Mouse (Mus musculus) right cerebral cortex, postnatal 10 days (tissue): ENCODE measurements around the gene Usp25.

Source experiments
- DNase-seq, 2 experiments: peaks; one replicate each; pipeline ENCODE4 v3.0.0; 2021; ENCODE audit warnings: low spot score in 2 of 2

Usp25 gene

DNA sequence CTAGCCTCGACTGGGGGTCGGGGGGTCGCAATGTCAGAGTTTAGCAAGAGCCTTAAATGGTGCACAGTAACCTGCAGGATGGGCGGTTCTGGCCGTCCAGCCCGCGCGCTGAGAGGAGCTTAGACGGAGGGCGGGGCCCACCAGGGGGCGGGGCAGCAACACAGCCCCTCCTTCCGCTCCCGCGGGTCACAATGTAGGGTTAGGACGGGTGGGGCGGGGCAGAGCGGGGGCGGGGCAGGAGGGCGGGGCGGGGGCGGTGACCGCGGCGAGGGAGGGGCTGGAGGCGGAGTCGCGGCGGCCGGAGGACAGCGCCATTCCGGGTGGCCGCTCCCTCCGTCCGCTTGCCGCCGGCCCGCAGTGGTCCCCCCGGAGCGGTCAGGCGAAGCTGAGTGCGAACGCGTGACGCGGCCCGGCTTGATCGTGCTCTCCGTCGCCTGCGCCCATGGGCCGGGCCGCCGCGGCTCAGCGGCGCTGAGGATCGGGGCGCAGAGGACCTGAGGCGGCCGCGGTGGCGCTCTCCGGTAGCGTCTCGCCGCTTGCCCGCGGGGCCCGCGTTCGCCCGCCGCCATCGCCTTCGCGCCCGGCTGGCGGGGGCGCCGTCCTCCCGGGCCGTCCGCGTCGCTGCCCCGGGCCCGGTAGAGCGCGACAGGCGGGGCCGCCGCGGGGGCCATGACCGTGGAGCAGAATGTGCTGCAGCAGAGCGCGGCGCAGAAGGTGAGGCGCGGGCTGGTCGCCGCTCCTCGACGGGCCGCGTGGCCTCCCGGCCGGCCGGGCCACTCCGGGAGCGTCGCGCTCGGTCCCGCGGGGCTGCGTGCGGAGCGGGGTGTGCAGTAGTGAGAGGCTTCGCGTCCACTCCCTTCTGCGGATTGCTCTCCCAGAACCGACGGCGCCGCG, at the start of gene Usp25:
TSS of gene Usp25 (plus strand) at position 280 of the 894 bp plus-strand sequence.
- DNase-seq: peak; percentile 87 to 88

DNA sequence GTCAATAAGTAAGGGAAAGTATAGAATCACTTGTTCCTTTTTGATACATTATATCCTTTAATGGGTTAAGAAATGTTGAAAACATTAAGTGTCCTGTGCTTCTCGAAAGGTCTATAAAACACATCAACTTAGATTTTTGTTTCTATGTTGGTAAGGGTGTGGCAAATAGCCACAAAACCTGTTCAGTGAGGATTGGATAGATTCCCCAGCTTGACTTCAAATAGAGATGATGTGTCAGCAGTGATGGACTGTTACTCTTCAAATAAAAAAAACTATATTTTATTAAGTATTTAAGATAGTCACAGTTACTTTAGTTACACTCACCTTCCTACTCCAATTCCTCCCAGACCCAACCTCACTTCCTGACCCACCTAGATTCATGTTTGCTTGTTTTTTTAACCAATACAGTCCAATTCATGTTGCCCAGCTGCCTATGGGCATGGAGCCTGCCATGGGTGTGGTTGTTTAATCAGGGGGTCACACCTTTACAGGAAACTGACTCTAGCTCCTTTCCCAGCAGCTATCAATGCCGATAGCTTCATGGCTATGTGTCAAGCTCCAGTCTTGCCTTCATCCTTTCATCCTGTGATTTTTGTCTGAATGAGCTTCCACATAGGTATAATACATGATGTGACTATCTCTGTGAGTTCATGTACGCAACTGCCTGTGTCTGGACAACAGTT, 45.8 kb upstream of the Usp25 start:
- DNase-seq: no peak

DNA sequence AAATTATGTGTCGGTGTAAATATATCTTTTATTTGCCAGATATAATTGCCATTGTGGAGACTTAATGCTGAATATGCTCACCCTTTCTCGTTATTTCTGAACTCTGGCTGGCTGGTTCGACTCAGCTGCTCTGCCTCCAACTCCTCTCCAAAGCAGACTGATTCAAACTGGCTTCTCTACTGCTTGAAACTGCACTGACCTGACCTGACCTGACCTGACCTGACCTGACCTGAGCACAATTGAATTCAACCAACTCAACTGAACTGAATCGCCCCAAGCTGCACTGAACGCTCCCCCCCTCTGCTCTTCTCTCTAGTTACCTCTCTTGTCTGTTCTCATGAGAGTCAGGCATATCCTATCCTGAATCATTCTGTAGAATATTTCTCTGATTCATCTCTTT, 42.3 kb upstream of the Usp25 start:
- DNase-seq: no peak

DNA sequence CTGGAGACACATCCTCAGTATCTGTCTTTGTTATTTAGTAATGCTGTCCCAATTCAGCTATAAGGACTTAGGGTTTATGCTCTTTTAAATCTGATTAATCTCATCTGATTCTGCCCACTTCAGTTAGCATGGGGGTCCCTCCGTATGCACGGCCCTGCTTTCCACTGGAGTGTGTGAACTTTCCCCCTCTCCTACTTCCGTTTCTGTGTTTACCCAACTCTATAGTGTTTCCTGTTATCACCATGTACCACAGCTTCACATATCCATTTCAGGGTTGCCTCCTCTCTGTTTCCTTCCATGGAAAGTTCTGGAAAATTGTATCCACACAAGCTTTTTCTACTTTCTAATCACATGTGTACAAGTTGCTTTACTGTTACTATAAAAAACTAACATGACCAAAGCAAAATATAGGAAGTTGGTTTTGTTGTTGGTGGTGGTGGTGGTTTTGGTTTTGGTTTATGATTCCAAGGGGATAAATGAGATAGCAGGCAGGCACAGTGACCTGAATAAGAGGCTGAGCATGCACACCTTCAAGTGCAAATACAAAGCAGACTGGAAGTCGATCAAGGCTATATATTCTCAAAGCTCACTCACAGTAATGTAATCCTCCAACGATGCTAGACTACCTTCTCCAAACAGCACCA, 36.6 kb upstream of the Usp25 start:
- no peak for DNase-seq

DNA sequence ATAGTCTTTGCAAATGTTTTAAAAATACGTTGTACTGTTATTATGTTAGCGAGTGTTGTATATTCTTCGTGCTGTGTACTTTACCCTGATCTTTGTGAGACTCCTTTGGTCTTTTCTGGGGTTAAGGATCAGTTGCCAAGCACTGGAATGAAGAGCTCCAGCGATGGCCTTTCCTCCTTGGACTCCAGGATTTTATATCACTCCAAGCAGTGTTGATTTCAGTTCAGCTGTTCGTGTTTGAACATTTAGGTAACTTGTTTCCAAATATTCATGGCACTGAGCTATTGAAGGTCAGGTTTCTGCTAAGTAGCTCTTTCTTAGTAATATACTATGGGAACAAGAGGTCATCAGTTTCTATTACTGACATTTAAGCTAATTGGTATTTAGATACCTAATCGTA, 29.8 kb upstream of the Usp25 start:
- DNase-seq: no peak

GRCm38 (mm10) chr16:76987711-76988110, 25.8 kb upstream of the Usp25 start:
- no peak for DNase-seq

DNA sequence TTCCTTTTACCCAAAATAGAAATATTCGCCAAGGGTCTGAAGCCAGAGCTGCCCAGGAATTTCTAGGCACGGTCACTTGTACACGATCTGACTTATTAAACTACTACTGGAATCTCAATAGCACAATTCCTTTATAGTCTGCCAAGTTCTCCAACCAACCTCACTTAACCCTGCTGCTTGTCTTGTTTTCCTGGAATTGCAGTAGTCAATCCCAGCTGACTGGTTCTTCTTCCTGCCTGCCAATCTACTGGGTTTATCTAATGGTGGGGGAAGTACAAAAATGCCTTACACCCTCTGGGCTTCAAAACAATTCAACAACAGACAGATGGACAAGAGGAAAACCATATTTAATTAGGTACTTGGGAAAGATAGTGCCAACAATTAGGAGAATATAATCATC, 9.6 kb upstream of the Usp25 start:
- DNase-seq: no peak

DNA sequence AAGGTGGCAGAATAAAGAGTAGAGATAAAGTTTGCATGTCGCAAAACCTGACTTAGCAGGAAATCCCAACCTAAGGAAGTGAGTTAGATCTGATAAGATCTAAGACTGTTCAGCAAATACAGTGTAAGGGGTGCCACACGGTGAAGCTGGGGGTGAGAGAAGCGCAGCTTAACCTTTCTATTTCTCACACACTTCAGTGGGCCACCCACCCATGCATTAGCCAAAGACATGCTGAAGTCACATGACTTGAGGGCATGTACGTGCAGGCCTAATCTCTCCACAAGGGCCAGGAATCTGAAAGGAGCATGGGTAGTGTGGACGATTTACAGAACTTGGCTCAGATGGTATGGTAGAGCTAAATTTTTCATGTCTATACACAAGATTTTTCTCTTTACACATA, 4.3 kb upstream of the Usp25 start:
- no peak for DNase-seq

- DNase-seq: no peak
Measured at GRCm38 (mm10) chr16:77014321-77015211, 1.1 kb downstream of the Usp25 start.

DNA sequence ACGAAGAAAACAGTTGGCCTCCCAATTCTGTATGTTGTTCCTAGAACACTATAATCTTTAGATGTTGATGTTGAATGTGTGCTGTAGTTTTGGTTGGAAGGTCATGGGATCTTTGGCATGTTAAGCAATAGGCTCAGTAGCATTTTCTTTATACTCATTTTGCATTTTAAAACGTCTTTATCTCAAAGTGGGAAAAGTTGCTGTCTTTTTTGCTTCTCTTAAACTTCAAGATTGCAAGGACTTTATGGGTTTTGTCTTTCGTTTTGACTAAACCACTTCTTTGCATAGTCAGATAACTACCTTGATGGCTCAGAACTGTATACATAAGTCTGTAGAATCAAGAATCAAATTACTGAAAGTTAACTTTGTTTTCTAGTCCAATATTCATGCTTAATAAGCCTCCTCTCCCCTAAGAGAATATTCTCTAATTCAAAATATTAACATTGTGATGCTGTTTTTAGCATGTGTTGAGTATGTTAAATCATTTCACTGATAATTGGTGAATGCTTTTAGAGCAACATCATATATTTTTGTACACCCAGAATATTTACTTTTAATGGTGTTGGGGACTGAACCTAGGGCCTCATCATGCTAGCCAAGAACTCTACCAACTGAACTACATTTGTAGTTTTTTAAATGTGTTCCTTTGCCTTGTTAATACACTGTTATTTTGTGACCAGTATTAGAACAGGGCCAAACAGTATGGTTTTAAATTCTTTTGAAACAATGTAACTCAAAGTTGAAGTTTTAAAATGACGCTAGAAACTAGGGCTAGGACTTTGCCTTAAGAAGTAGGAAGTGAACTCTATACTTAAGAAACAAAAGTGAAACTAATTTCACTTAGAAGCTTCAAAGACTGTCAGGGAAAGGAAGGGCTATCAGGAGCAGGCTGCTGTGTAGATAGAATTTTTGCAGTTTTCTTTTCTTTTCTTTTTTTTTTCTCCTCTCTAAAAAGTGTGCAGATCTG, 2.2 kb downstream of the Usp25 start:
- no peak for DNase-seq

- no peak for DNase-seq
Measured at GRCm38 (mm10) chr16:77017931-77018330, 4.4 kb downstream of the Usp25 start.

- no peak for DNase-seq
Measured at GRCm38 (mm10) chr16:77020190-77020589, 6.7 kb downstream of the Usp25 start.

DNA sequence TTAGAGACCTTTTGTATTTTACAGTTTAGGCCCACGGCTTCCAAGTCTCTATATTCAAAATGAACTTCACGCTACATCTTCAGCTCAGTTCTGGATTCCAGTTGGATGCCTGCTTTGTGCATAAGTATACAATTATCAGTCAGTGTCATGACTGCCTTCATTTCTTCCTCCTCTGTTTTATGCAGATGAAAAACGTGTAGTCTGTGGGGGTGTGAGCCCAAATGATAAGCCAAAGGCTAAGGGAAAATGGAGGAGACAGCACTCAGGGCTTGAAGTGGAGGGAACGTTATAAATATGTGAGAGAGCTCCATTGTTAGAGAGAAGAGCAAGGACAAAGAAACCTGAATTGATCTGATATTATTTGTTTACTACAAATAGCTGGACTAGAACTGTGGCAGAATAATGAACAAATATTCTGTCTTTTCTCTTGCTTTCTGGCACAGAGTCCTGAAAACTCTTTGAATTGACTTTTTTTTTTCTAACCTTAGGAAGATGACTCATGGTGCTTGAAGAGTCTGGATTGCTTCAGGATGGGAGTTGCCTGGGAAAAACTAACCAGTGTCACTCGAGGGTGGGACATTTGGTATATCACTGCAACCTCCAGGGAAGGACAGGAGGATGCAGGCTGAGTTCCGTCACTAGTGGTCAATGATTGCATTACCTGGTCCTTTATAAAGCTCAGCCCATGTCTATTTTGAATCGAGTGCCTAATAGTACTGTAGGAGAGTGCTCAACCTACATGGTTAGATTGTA, 10.3 kb downstream of the Usp25 start:
- no peak for DNase-seq

DNA sequence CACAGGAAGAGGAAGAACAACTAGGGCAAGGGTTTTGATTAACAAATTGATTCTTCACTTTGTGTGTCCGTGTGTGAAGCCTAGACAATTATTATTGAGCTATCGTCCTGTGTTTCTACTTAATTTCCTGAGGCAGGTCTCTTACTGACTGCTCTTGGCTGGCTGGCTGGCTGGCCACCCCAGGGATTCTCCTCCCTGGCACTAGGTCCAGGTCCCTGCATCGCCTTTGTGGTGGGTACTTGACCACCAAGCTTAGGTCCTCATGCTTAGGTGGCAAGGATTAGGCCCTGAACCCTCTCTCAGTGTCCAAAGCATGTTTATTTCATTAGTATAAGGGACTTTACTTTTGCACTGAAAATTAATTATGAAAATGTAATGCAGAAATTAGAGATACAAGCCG, 12.6 kb downstream of the Usp25 start:
- DNase-seq: no peak

DNA sequence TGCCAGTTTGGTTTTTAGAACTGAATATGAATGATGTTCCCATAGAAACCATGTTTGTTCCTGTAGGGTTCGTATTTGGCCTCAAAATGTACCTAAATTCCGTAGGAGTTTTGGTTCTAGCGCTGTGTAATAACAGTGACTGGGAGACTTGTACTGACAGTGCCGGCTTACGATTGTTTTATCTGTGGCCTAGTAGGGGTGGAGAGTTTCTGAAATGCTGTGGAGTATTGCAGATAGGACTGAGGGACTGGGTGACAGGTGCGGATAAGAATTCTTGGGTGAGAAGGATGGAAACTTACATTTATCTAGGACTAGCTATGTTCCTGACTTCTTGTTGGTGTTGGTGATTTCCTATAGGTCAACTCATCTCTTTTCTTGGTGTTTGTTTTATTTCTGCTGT, 13.4 kb downstream of the Usp25 start:
- DNase-seq: no peak

- DNase-seq: no peak
Measured at GRCm38 (mm10) chr16:77027976-77028686, 14.6 kb downstream of the Usp25 start.

- peak; percentile 57 to 61 for DNase-seq
Measured at GRCm38 (mm10) chr16:77028687-77029417, 15.3 kb downstream of the Usp25 start.

DNA sequence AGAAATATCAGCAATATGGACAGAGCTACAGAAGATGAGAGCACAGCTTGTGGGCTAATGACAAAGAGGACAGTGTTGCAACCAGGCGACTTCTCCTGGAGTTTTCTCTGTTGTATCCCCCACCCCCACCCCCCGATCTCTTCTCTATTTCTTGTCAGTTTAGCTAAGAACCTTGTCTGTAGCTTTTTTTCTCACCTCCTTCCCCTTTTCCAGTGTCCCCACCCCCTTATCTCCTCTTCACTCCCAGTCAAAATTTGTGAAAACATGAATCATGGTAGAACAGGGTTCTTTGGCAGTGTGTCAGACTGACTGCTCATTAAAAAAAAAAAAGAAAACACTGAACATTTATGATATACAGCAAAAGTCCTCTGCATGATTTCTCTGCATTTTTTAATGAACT, 16.9 kb downstream of the Usp25 start:
- no peak for DNase-seq
